Mouse (Mus musculus) midbrain, embryonic 13.5 days (tissue): Measurements from ENCODE around the gene 4930512M02Rik. TPM values are rescaled to one million over a fixed set of nuclear protein-coding genes. Genes with fewer than 3 reads are reported as not detected.
"Not testable (repeated sequence)": the region's sequence is repeated elsewhere in the genome, so short reads cannot be mapped to it uniquely, and the experiment has no call there.

Experiments used
- ATAC-seq: fragments of 200-750 bp; cut with Nextera tagmentation; 2 replicates; pipeline ENCODE4 v1.8.0; 2017; ENCODE audit warnings: mild to moderate bottlenecking, moderate TSS enrichment, moderate library complexity
- H3K27ac ChIP-seq: fragments of 300-500 bp; sonication (generic); 2 replicates; pipeline ENCODE4 v1.5.1; 2015; ENCODE audit warnings: inconsistent platforms, mild to moderate bottlenecking, moderate library complexity
- H3K27me3 ChIP-seq: fragments of 300-500 bp; sonication (generic); 2 replicates; pipeline ENCODE4 v1.6.1; 2015; ENCODE audit warnings: mild to moderate bottlenecking, inconsistent platforms
- H3K36me3 ChIP-seq: fragments of 300-500 bp; sonication (generic); 2 replicates; pipeline ENCODE4 v1.6.1; 2015; ENCODE audit warnings: mild to moderate bottlenecking, inconsistent platforms
- H3K4me1 ChIP-seq: fragments of 300-500 bp; sonication (generic); replicated peaks from 2 replicates; pipeline ENCODE4 v1.6.1; 2015; ENCODE audit warnings: inconsistent platforms
- H3K4me2 ChIP-seq: fragments of 300-500 bp; sonication (generic); replicated peaks from 2 replicates; pipeline ENCODE4 v1.6.1; 2015; ENCODE audit warnings: moderate library complexity, mild to moderate bottlenecking, inconsistent platforms
- H3K4me3 ChIP-seq: fragments of 300-500 bp; sonication (generic); replicated peaks from 2 replicates; pipeline ENCODE4 v1.5.1; 2015; ENCODE audit warnings: mild to moderate bottlenecking, inconsistent platforms
- H3K9ac ChIP-seq: fragments of 300-500 bp; sonication (generic); replicated peaks from 2 replicates; pipeline ENCODE4 v1.6.1; 2015; ENCODE audit warnings: mild to moderate bottlenecking, inconsistent platforms
- H3K9me3 ChIP-seq: fragments of 300-500 bp; sonication (generic); 2 replicates; pipeline ENCODE4 v1.6.1; 2016; ENCODE audit warnings: mild to moderate bottlenecking, inconsistent platforms
- WGBS: fragments of 180-500 bp; shearing (Covaris S2); methylation state at CpG from one replicate; pipeline ENCODE4 v1.1.7; 2015; 5-methylcytosine and 5-hydroxymethylcytosine counted together
- polyA plus RNA-seq: library from polyadenylated mRNA; unstranded; fragments of >200 nt; fragmentation: Nextera tagmentation; extraction: Ambion mirVana; gene quantifications from 2 replicates; pipeline ENCODE4 v1.2.1, GENCODE M21; 2015

The 4930512M02Rik gene
- polyA plus RNA-seq = not detected in 2 replicates

DNA sequence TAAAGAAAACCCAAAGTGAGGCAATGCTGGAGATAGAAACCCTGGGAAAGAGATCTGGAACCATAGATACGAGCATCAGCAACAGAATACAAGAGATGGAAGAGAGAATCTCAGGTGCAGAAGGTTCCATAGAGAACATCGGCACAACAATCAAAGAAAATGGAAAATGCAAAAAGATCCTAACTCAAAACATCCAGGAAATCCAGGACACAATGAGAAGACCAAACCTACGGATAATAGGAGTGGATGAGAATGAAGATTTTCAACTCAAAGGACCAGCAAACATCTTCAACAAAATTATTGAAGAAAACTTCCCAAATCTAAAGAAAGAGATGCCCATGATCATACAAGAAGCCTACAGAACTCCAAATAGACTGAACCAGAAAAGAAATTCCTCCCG lies at the start of gene 4930512M02Rik:
Gene 4930512M02Rik, minus strand, starts transcription at position 101 of the 400 bp plus-strand sequence.
- WGBS = 95% methylated on average over 3 of the region's 4 CpGs
- H3K4me2 ChIP-seq, H3K9me3 ChIP-seq, H3K4me3 ChIP-seq, H3K4me1 ChIP-seq, H3K27ac ChIP-seq, H3K36me3 ChIP-seq, H3K9ac ChIP-seq, ATAC-seq, H3K27me3 ChIP-seq: not testable (repeated sequence)

- no peak overlapping the region for H3K27ac ChIP-seq
- H3K9me3 ChIP-seq = no peaks in the 10 kb centered on the region
- WGBS = 84% methylated on average over 7 of the region's 7 CpGs
- no peaks in the 10 kb centered on the region for H3K36me3 ChIP-seq
- no peak overlapping the region for H3K4me2 ChIP-seq
- ATAC-seq = no peak
- H3K4me3 ChIP-seq = no peak overlapping the region
- 0 out of 2 replicates have a peak, but pooled peaks cover 2% of the 10 kb centered on the region for H3K27me3 ChIP-seq
- no peaks in the 10 kb centered on the region for H3K4me1 ChIP-seq
- no peak overlapping the region for H3K9ac ChIP-seq
Observed at GRCm38 (mm10) chr11:11677165-11677564, 49.5 kb upstream of the 4930512M02Rik start.

GRCm38 (mm10) chr11:11676068-11676741 lies 48.6 kb upstream of the 4930512M02Rik start:
- Histone ChIP-seq H3K4me2 (no peak overlapping the region), H3K4me1 (no peaks in the 10 kb centered on the region), H3K27ac (no peak overlapping the region), H3K4me3 (no peak overlapping the region), H3K36me3 (no peaks in the 10 kb centered on the region), H3K27me3 (0 out of 2 replicates have a peak, but pooled peaks cover 2% of the 10 kb centered on the region), H3K9me3 (no peaks in the 10 kb centered on the region), H3K9ac (no peak overlapping the region)
- no peak for ATAC-seq
- 84% methylated on average over 9 of the region's 9 CpGs for WGBS

DNA sequence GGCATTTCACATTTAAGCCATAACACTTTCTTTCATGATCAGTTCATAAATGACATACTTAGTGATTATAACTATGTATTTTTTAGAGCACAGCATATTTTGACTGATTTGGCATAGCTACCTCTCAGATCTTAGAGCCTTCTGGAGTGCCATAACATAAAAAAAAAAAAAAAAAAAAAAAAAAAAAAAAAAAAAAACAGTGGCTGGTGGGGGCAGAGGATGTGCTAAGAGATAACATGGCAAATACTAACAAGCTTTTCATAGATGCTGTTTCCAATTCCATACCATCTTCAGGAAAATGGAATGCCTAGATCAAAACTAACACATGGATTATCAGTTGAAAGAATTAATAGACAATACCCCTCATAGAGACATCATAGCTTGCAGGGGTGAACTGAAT lies 47.4 kb upstream of the 4930512M02Rik start:
- H3K27me3 ChIP-seq = 0 out of 2 replicates have a peak, but pooled peaks cover 2% of the 10 kb centered on the region
- H3K27ac ChIP-seq = no peak overlapping the region
- no peak overlapping the region for H3K9ac ChIP-seq
- no peak for ATAC-seq
- H3K4me1 ChIP-seq = no peaks in the 10 kb centered on the region
- no peak overlapping the region for H3K4me3 ChIP-seq
- H3K36me3 ChIP-seq = no peaks in the 10 kb centered on the region
- no peaks in the 10 kb centered on the region for H3K9me3 ChIP-seq
- H3K4me2 ChIP-seq = no peak overlapping the region

DNA sequence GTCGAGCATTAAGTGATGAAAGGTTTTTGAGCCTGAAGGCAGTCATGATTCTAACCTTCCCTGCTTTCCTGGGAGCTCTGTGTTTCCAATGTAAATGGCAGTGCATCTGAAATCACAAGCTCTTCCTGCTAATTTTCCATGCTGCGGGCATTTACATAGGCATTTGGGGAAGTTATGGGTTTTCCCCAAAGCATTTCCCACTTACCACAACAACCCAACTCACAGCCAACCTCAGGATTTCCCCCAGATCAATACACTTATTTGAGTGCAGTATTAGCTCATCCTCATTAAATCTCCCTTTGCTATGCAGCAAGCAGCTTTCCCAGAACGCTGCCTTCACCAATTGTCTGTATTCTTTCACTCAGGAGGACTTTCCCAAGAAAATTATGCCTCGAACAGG lies 45.3 kb upstream of the 4930512M02Rik start:
- Histone ChIP-seq H3K36me3 (no peaks in the 10 kb centered on the region), H3K27me3 (no peaks in the 10 kb centered on the region), H3K9me3 (no peaks in the 10 kb centered on the region), H3K4me2 (no peak overlapping the region), H3K4me1 (no peaks in the 10 kb centered on the region), H3K4me3 (no peak overlapping the region), H3K9ac (no peak overlapping the region), H3K27ac (no peak overlapping the region)
- ATAC-seq = no peak
- WGBS = 76% methylated on average over 4 of the region's 4 CpGs

GRCm38 (mm10) chr11:11667922-11668290 lies 40.3 kb upstream of the 4930512M02Rik start:
- no peaks in the 10 kb centered on the region for H3K27me3 ChIP-seq
- H3K4me2 ChIP-seq = no peak overlapping the region
- H3K27ac ChIP-seq = no peak overlapping the region
- WGBS = 96% methylated on average over 3 of the region's 3 CpGs
- no peaks in the 10 kb centered on the region for H3K4me1 ChIP-seq
- no peak overlapping the region for H3K4me3 ChIP-seq
- ATAC-seq = no peak
- no peaks in the 10 kb centered on the region for H3K36me3 ChIP-seq
- H3K9ac ChIP-seq = no peak overlapping the region
- no peaks in the 10 kb centered on the region for H3K9me3 ChIP-seq

- no peak overlapping the region for H3K9ac ChIP-seq
- H3K4me1 ChIP-seq = no peaks in the 10 kb centered on the region
- H3K27me3 ChIP-seq = no peaks in the 10 kb centered on the region
- H3K9me3 ChIP-seq = no peaks in the 10 kb centered on the region
- H3K4me2 ChIP-seq = no peak overlapping the region
- no peak for ATAC-seq
- H3K27ac ChIP-seq = no peak overlapping the region
- WGBS = 95% methylated on average over 4 of the region's 4 CpGs
- H3K36me3 ChIP-seq = no peaks in the 10 kb centered on the region
- H3K4me3 ChIP-seq = no peak overlapping the region
Observed at GRCm38 (mm10) chr11:11667254-11667921, 39.8 kb upstream of the 4930512M02Rik start.

DNA sequence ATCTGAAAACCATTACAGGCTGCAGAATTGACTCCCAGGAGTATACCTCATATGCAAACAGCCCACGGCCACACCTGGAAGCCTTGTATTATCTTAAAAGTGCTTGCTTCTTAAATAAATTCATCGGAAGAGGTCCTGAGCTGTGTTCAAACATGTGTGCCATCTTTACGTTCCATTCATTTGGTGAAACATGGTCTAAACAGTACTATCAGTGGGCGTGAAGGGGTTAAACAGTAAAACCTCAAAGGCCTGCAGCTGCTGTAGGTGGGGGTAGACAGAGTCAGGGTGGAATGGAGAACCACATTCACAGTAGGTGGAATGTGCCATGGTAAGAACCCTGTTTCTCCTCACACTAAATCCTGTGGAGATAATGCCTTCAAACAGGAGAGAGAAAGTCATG lies 33.0 kb upstream of the 4930512M02Rik start:
- Histone ChIP-seq H3K27me3 (no peaks in the 10 kb centered on the region), H3K4me2 (no peak overlapping the region), H3K4me1 (no peaks in the 10 kb centered on the region), H3K9ac (no peak overlapping the region), H3K36me3 (no peaks in the 10 kb centered on the region), H3K9me3 (no peaks in the 10 kb centered on the region), H3K27ac (no peak overlapping the region), H3K4me3 (no peak overlapping the region)
- 88% methylated on average over 4 of the region's 4 CpGs for WGBS
- ATAC-seq = no peak

- Histone ChIP-seq H3K27me3 (no peaks in the 10 kb centered on the region), H3K4me2 (no peak overlapping the region), H3K9me3 (no peaks in the 10 kb centered on the region), H3K4me1 (no peaks in the 10 kb centered on the region), H3K9ac (no peak overlapping the region), H3K36me3 (no peaks in the 10 kb centered on the region), H3K27ac (no peak overlapping the region), H3K4me3 (no peak overlapping the region)
- WGBS = 78% methylated on average over 4 of the region's 4 CpGs
- ATAC-seq = no peak
Observed at GRCm38 (mm10) chr11:11658834-11659233, 31.2 kb upstream of the 4930512M02Rik start.

DNA sequence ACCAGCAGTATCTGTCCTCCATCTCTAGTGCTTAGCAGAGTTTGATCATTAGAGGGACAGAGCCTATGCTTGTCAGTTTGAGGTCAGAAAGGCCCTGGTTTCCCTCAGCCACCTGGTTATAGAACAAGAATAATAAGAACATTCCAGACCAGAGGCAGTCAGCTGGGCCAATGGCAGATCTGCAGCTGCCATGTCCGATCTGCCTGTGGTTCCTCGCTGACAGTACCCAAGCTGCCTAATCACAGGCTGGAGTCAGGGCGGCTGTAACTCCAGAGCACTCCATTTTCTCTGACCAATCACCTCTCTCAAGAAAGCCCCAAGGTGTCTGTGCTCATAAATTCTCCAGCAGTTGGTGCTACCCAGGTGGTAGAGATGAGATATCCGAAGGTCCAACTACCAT lies 30.0 kb upstream of the 4930512M02Rik start:
- H3K4me1 ChIP-seq = no peaks in the 10 kb centered on the region
- no peak for ATAC-seq
- H3K27ac ChIP-seq = no peak overlapping the region
- H3K4me2 ChIP-seq = no peak overlapping the region
- 92% methylated on average over 4 of the region's 4 CpGs for WGBS
- H3K36me3 ChIP-seq = no peaks in the 10 kb centered on the region
- H3K9me3 ChIP-seq = no peaks in the 10 kb centered on the region
- no peak overlapping the region for H3K9ac ChIP-seq
- H3K4me3 ChIP-seq = no peak overlapping the region
- H3K27me3 ChIP-seq = no peaks in the 10 kb centered on the region

DNA sequence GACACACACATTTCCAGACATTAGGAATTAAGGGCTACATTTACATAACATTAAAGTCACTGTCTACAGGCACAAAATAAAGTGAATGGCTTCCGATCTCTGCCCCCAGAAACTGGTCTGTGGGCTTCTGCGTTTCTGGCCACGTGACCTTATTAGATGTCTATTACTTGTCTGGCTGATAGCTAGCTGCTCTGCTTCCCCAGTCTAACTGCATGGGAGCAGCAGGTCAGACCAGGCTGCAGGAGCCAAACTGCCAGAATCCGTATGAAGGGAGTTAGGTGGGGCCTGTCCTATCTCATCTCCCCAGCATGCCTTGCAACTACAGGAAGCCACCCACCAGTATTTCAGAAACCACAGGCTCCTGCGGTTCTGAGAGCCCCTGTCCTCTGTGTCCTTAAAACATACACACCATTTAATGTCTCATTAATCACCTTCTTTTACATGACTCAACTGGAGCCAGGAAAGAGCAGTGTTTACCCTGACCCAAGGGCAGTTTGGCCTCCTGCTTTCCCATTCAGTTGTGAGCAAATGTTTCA lies 29.4 kb upstream of the 4930512M02Rik start:
- Histone ChIP-seq H3K9me3 (no peaks in the 10 kb centered on the region), H3K4me2 (no peak overlapping the region), H3K36me3 (no peaks in the 10 kb centered on the region), H3K4me3 (no peak overlapping the region), H3K9ac (no peak overlapping the region), H3K27ac (no peak overlapping the region), H3K4me1 (no peaks in the 10 kb centered on the region), H3K27me3 (no peaks in the 10 kb centered on the region)
- WGBS = 78% methylated on average over 5 of the region's 5 CpGs
- ATAC-seq = no peak

GRCm38 (mm10) chr11:11656388-11656787 lies 28.8 kb upstream of the 4930512M02Rik start:
- ATAC-seq = no peak
- no peaks in the 10 kb centered on the region for H3K9me3 ChIP-seq
- H3K27ac ChIP-seq = no peak overlapping the region
- no peak overlapping the region for H3K4me3 ChIP-seq
- H3K36me3 ChIP-seq = no peaks in the 10 kb centered on the region
- H3K27me3 ChIP-seq = no peaks in the 10 kb centered on the region
- H3K4me1 ChIP-seq = no peaks in the 10 kb centered on the region
- 84% methylated on average over 3 of the region's 3 CpGs for WGBS
- no peak overlapping the region for H3K9ac ChIP-seq
- no peak overlapping the region for H3K4me2 ChIP-seq
